Mouse (Mus musculus): ENCODE results near the gene Gm5862. TPM values are rescaled to one million over a fixed set of nuclear protein-coding genes. Genes with fewer than 3 reads are reported as not detected.
"Not testable (repeated sequence)": the region's sequence is repeated elsewhere in the genome, so short reads cannot be mapped to it uniquely, and the experiment has no call there.

The Gm5862 gene
- total RNA-seq (2017): not detected in 3 replicates

GRCm38 (mm10) chr5:26022816-26023215 is at the start of gene Gm5862:
TSS of gene Gm5862 (minus strand) at chr5:26022916.
- ATAC-seq (replicated peaks; ENCODE audit: insufficient number of reproducible peaks, low FRiP score, low TSS enrichment, poor library complexity, severe bottlenecking): not testable (repeated sequence)

GRCm38 (mm10) chr5:26070716-26071115 is 48.0 kb upstream of the Gm5862 start:
- 0 out of 2 replicates have a peak, but pooled peaks have one; percentile 35 for ATAC-seq (replicated peaks; ENCODE audit: insufficient number of reproducible peaks, low FRiP score, low TSS enrichment, poor library complexity, severe bottlenecking)

DNA sequence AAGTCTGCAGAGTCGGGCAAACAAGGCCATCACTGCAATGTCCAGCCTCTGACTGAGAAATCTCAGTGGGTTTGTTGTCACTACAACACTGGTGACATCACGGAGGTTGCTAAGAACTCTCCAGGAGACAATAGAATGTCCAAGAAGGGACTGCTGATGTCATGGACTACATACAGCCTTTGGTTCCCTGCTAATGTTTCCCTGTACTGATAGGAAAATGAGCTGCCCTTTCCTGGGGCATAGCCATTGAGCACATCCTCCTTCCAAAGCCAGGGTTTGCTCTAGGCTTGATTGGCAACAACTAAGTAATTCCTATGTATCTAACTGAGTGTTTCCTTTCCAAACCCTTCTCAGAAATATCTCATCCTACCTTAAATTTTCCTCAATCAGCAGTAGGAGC is 35.8 kb upstream of the Gm5862 start, which contains the start of gene Gm7347:
Gene Gm7347 (minus strand): TSS at position 101 of the 400 bp plus-strand sequence.
- ATAC-seq (replicated peaks; ENCODE audit: insufficient number of reproducible peaks, low FRiP score, low TSS enrichment, poor library complexity, severe bottlenecking): not testable (repeated sequence)

DNA sequence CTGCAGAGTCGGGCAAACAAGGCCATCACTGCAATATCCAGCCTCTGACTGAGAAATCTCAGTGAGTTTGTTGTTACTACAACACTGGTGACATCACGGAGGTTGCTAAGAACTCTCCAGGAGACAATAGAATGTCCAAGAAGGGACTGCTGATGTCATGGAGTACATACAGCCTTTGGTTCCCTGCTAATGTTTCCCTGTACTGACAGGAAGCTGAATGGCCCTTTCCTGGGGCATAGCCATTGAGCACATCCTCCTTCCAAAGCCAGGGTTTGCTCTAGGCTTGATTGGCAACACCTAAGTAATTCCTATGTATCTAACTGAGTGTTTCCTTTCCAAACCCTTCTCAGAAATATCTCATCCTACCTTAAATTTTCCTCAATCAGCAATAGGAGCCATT is 16.7 kb upstream of the Gm5862 start, which contains the start of gene Speer4a:
Gene Speer4a (minus strand): TSS at position 101 of the 400 bp plus-strand sequence.
- ATAC-seq (replicated peaks; ENCODE audit: insufficient number of reproducible peaks, low FRiP score, low TSS enrichment, poor library complexity, severe bottlenecking): not testable (repeated sequence)

- 0 out of 2 replicates have a peak, but pooled peaks have one; percentile 31 for ATAC-seq (replicated peaks; ENCODE audit: insufficient number of reproducible peaks, low FRiP score, low TSS enrichment, poor library complexity, severe bottlenecking)
Observed at GRCm38 (mm10) chr5:26007697-26008096, 15.0 kb downstream of the Gm5862 start.

GRCm38 (mm10) chr5:26006937-26007695 is 15.6 kb downstream of the Gm5862 start:
- ATAC-seq (replicated peaks; ENCODE audit: insufficient number of reproducible peaks, low FRiP score, low TSS enrichment, poor library complexity, severe bottlenecking): peak; percentile 78

- ATAC-seq (replicated peaks; ENCODE audit: insufficient number of reproducible peaks, low FRiP score, low TSS enrichment, poor library complexity, severe bottlenecking): not testable (repeated sequence)
Observed at GRCm38 (mm10) chr5:26004698-26005097, 18.0 kb downstream of the Gm5862 start, which contains the start of gene Gm1979. TSS of gene Gm1979 (minus strand) at chr5:26004798.

DNA sequence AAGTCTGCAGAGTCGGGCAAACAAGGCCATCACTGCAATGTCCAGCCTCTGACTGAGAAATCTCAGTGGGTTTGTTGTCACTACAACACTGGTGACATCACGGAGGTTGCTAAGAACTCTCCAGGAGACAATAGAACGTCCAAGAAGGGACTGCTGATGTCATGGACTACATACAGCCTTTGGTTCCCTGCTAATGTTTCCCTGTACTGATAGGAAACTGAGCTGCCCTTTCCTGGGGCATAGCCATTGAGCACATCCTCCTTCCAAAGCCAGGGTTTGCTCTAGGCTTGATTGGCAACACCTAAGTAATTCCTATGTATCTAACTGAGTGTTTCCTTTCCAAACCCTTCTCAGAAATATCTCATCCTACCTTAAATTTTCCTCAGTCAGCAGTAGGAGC is 34.2 kb downstream of the Gm5862 start, which contains the start of gene Gm21698:
Gene Gm21698 (minus strand): TSS at position 101 of the 400 bp plus-strand sequence.
- ATAC-seq (replicated peaks; ENCODE audit: insufficient number of reproducible peaks, low FRiP score, low TSS enrichment, poor library complexity, severe bottlenecking): not testable (repeated sequence)

GRCm38 (mm10) chr5:25972563-25972962 is 50.2 kb downstream of the Gm5862 start, which contains the start of gene Gm21680:
TSS of gene Gm21680 (minus strand) at chr5:25972663.
- not testable (repeated sequence) for ATAC-seq (replicated peaks; ENCODE audit: insufficient number of reproducible peaks, low FRiP score, low TSS enrichment, poor library complexity, severe bottlenecking)

Other genes with a start within 250 kb of the Gm5862 start
- gene Gm21663, start 80.5 kb downstream of the Gm5862 start, total RNA-seq (2017): not detected in 3 replicates
- not detected in 3 replicates for gene Gm21671, start 68.5 kb downstream of the Gm5862 start, total RNA-seq (2017)
- not detected in 3 replicates for gene Gm21680, start 50.3 kb downstream of the Gm5862 start, total RNA-seq (2017)
- not detected in 3 replicates for gene Gm21698, start 34.3 kb downstream of the Gm5862 start, total RNA-seq (2017)
- not detected in 3 replicates for gene Gm1979, start 18.1 kb downstream of the Gm5862 start, total RNA-seq (2017)
- not detected in 3 replicates for gene Speer4a, start 16.6 kb upstream of the Gm5862 start, total RNA-seq (2017)
- gene Gm7347, start 35.7 kb upstream of the Gm5862 start, total RNA-seq (2017): not detected in 3 replicates
- gene Gm10471, start 66.4 kb upstream of the Gm5862 start, total RNA-seq (2017): not detected in 3 replicates
- gene 5031410I06Rik, start 82.4 kb upstream of the Gm5862 start, total RNA-seq (2017): not detected in 3 replicates
- not detected in 3 replicates for gene Gm10220, start 98.5 kb upstream of the Gm5862 start, total RNA-seq (2017)
- gene Gm7361, start 234.8 kb upstream of the Gm5862 start, total RNA-seq (2017): not detected in 3 replicates

Measured in monocyte, adult 5-6 weeks (primary cell).